Mouse (Mus musculus): ENCODE measurements at regions not wholly inside any gene's neighbourhood (a gene's known extent, or its start where the extent isn't known, plus 50 kb on each side); places are given as distances from the start of the nearest gene placed in this dataset.

DNA sequence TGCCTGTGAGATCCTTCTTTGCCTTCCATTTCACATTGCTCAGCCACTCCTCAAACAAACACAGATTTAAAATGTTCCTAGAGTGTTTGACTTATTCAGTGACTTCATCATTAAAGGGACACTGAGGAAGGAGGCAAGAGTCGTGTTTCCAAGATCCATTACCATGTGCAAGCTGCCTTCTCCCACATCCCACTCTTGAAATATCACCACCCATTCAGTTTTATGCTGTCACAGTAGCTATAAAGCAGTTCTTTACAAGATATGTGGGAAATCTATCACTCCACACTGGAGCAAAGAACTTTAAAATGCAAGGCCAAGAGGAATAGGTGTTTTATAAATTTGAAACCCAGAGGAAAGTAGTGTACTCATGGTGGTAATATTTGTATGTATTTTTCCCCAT is 110.2 kb upstream of the Gm12695 start:
- DNase-seq, result no peak

DNA sequence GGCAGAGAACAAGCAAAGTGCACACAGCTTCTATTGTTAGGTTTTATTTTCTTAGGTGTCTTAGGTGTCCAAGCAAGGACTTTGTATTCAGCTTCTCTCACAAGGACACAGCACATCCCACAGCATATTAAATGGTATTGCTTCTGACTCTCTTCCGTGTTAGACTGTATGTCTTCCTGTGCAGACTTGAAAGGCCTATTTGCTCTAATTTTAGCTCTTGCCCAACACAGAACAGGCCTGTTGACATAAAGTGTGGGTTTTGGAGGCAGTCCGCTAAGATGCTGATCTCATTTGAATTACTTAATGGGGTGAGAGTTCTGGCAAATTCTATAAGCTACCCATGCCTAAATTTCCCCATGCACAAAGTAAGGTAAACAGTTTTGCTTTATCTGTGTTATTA is 96.1 kb upstream of the Gm12695 start:
- no peak for DNase-seq

DNA sequence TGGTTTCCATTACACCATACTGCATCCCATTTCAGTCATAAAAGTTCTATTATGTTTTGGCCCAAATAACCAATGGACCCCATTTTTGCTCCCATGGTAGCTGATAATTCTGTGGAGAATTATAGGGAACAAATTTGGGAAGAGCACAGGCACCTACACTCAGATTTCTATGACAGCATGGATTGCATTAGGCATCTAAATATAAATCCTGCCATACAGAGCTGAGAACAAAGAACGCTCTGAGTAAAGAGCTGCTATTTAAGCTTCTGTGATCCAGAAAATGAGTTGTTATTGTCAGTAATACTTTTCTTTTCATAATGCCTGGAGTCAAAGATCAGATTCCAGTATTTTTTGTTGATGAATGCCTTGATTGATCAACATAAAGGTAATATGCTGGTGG is 93.0 kb upstream of the Gm12695 start:
- DNase-seq, result no peak

DNA sequence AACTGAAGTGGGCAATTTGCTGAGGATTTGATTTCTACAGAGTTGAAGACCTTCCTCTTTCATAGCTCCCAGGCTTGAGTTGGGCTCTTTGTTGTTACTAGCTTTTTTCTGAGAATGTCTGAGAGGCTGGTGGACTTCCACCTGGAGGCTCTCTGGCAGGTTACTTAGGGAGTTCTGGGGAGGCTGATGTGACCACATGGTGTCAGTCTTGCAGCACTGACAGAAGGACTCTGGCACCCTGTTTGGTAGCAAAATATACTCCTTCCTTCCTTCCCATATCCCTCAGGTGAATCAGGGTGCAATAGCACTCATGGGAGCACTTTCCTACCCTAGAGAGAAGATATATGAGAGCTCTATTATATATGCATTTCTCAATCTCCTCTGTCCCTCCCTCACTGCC is 89.7 kb upstream of the Gm12695 start:
- DNase-seq, result peak; percentile 10

DNA sequence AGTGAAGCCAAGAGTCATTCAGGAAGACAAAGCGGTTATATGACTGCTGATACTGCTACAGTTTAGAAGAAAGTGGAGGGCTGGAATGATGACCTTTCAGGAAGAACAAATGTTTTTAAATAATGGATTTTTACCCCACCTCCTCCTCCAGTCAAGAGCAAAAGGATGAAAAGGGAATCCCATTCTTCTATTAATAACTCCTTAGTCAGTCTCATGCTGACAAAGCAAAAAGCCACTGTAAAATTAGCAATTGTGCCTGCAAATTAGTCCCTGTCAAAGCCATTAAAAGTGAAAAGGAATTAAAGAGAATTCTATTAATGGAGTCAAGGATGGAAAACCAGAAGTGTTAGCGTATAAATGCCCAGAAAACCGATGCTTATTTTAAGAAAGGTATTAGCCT is 60.2 kb upstream of the Gm12695 start:
- no peak for DNase-seq

Measured in retina, postnatal 1 day (tissue).